ENCODE assay signal across 24 mouse cellular contexts in genomic region chr9:44810316-44810715, GRCm38 (mm10). TPM values are rescaled to one million over a fixed set of nuclear protein-coding genes. Genes with fewer than 3 reads are reported as not detected.
DNase-seq lines count a peak whose midpoint lies in the region; ATAC-seq and TF ChIP-seq lines count a peak whose summit lies in the region.
"Had no signal": no experiment of that assay in that cellular context is flagged by ENCODE, and none has a peak within 500 bp of the region (broad histone marks: within the 10 kb centered on the region; RNA-seq: fewer than 3 reads in every experiment).

No protein-coding gene starts in this region.

- peak; percentile 49 for DNase-seq in kidney, adult 11 months
- DNase-seq in kidney, adult 18-20 months: no peak
- DNase-seq in lung, postnatal 14 days: peak; percentile 16
- DNase-seq in lung, postnatal 0 days (ENCODE audit: low spot score): no peak
- DNase-seq in kidney, postnatal 14 days: peak; percentile 67
- no peak for DNase-seq in adrenal gland, adult 2 months
- no peak for DNase-seq in adrenal gland, postnatal 4 days (ENCODE audit: low spot score in 2 of 2)
- DNase-seq: adrenal gland, postnatal 25 days; cerebellum, adult 2 months; cerebellum, postnatal 10 days; forebrain, postnatal 0 days; gastrocnemius, adult 2 months; gastrocnemius, postnatal 25 days; heart, postnatal 10 days; heart, postnatal 4 days had no signal

- no peak for TF ChIP-seq CTCF in lung, postnatal 0 days (IDR thresholded peaks at IDR 0.05)

- no peaks in the 10 kb centered on the region for H3K4me1 ChIP-seq in lung, postnatal 0 days (ENCODE audit: insufficient read depth, low read depth, low read length)
- H3K4me1 ChIP-seq: embryonic facial prominence, embryonic 10.5 days; forebrain, embryonic 13.5 days; hindbrain, embryonic 12.5 days had no signal

- 75% methylated on average over 10 of the region's 10 CpGs for WGBS in lung, postnatal 0 days

- H3K36me3 ChIP-seq in lung, postnatal 0 days (ENCODE audit: insufficient read depth, low read length): peaks cover 71% of the 10 kb centered on the region

- TF ChIP-seq EP300 in lung, postnatal 0 days (IDR thresholded peaks at IDR 0.05): no peak

- no peak overlapping the region for H3K4me3 ChIP-seq in lung, postnatal 0 days (ENCODE audit: low read depth, low read length)
- H3K4me3 ChIP-seq: embryonic facial prominence, embryonic 10.5 days; forebrain, embryonic 13.5 days; gastrocnemius, adult 2 months; hindbrain, embryonic 12.5 days had no signal

- H3K4me2 ChIP-seq in lung, postnatal 0 days (replicated peaks; ENCODE audit: low read depth, low read length): no peak overlapping the region
- H3K4me2 ChIP-seq: forebrain, embryonic 13.5 days; hindbrain, embryonic 12.5 days had no signal

- no peak overlapping the region for H3K27ac ChIP-seq in lung, postnatal 0 days (ENCODE audit: low read length)
- H3K27ac ChIP-seq: embryonic facial prominence, embryonic 10.5 days; forebrain, embryonic 13.5 days; gastrocnemius, adult 2 months; hindbrain, embryonic 12.5 days had no signal

- H3K27me3 ChIP-seq in lung, postnatal 0 days (replicated peaks; ENCODE audit: insufficient read depth, low read length): no peaks in the 10 kb centered on the region
- H3K27me3 ChIP-seq: CH12.LX; forebrain, embryonic 13.5 days; hindbrain, embryonic 12.5 days; Patski had no signal

- no peak for ATAC-seq in lung, postnatal 0 days
- ATAC-seq: activated CD4-positive, CD25-positive, alpha-beta regulatory T cell, adult 4 months; forebrain, embryonic 13.5 days; forebrain, postnatal 0 days; Patski had no signal

- no peaks in the 10 kb centered on the region for H3K9me3 ChIP-seq in lung, postnatal 0 days (ENCODE audit: low read length)
- H3K9me3 ChIP-seq: embryonic facial prominence, embryonic 10.5 days; forebrain, embryonic 13.5 days; hindbrain, embryonic 12.5 days had no signal

- no peak overlapping the region for H3K9ac ChIP-seq in lung, postnatal 0 days (replicated peaks; ENCODE audit: low read depth)
- H3K9ac ChIP-seq: forebrain, embryonic 13.5 days; forebrain, postnatal 0 days; hindbrain, embryonic 12.5 days had no signal

RNA-seq across cellular contexts. Expression of gene Ttc36, which starts 7.4 kb away (rescaled TPM):
- polyA plus RNA-seq in lung, postnatal 0 days (2015; fragmentation: Nextera tagmentation; extraction: Ambion mirVana): 12.9 and 15.1 TPM in 2 replicates
- total RNA-seq in adrenal gland, adult 2 months (2021): 1 to 10 TPM; 1.6 to 4.1 TPM
- polyA plus RNA-seq in adrenal gland, adult 2 months (2012; rRNA removed): 16.6 and 21.5 TPM in 2 replicates
- 10 to 100 TPM; 26.5 to 40.4 TPM for total RNA-seq in adrenal gland, postnatal 4 days (2021)
- total RNA-seq: granulocyte monocyte progenitor cell, adult 5-6 weeks had no signal
- polyA plus RNA-seq: embryonic facial prominence, embryonic 10.5 days; embryonic facial prominence, embryonic 14.5 days; forebrain, embryonic 13.5 days; heart, embryonic 14.5 days; hindbrain, embryonic 12.5 days had no signal

RNA-seq across cellular contexts. Expression of gene Tmem25, which starts 11.2 kb away (rescaled TPM):
- 0.91 and 1.0 TPM in 2 replicates for polyA plus RNA-seq in lung, postnatal 0 days (2015; fragmentation: Nextera tagmentation; extraction: Ambion mirVana)
- total RNA-seq in adrenal gland, adult 2 months (2021): 1 to 10 TPM; 3.1 to 9.8 TPM
- 15.7 and 22.1 TPM in 2 replicates for polyA plus RNA-seq in adrenal gland, adult 2 months (2012; rRNA removed)
- 1 to 10 TPM; 8.6 to 9.5 TPM for total RNA-seq in adrenal gland, postnatal 4 days (2021)
- total RNA-seq: granulocyte monocyte progenitor cell, adult 5-6 weeks had no signal

RNA-seq across cellular contexts. Expression of gene Ift46, which starts 42.6 kb away (rescaled TPM):
- 81.4 and 91.7 TPM in 2 replicates for polyA plus RNA-seq in lung, postnatal 0 days (2015; fragmentation: Nextera tagmentation; extraction: Ambion mirVana)
- total RNA-seq in adrenal gland, adult 2 months (2021): 100 to 1,000 TPM in 1 of 2 experiments, 10 to 100 TPM in 1; 73.0 to 102 TPM
- polyA plus RNA-seq in adrenal gland, adult 2 months (2012; rRNA removed): 20.7 and 22.2 TPM in 2 replicates
- total RNA-seq in adrenal gland, postnatal 4 days (2021): 100 to 1,000 TPM; 122 to 127 TPM

RNA-seq across cellular contexts. Expression of gene Arcn1, which starts 42.7 kb away (rescaled TPM):
- 92.3 and 104 TPM in 2 replicates for polyA plus RNA-seq in lung, postnatal 0 days (2015; fragmentation: Nextera tagmentation; extraction: Ambion mirVana)
- 100 to 1,000 TPM; 145 to 172 TPM for total RNA-seq in adrenal gland, adult 2 months (2021)
- polyA plus RNA-seq in adrenal gland, adult 2 months (2012; rRNA removed): 17.1 and 23.2 TPM in 2 replicates
- total RNA-seq in adrenal gland, postnatal 4 days (2021): 100 to 1,000 TPM; 157 to 158 TPM

Comparison
In these comparisons a context has a peak if more than half of its experiments do, and no peak if none do; other contexts are left out.
1. DNase-seq: peak in kidney, adult 11 months (single experiment), lung, postnatal 14 days (single experiment) and kidney, postnatal 14 days (single experiment); none in kidney, adult 18-20 months (single experiment), lung, postnatal 0 days (single experiment), adrenal gland, adult 2 months (single experiment) and adrenal gland, postnatal 4 days (0 of 2).
2. RNA of gene Ttc36, which starts 7.4 kb away (total RNA-seq): 26.5 to 40.4 TPM in adrenal gland, postnatal 4 days; 1.6 to 4.1 TPM in adrenal gland, adult 2 months; every median in the first group is over 4 times any median in the second.